8 mouse cellular contexts compared by ENCODE assay signal in the genomic region with DNA sequence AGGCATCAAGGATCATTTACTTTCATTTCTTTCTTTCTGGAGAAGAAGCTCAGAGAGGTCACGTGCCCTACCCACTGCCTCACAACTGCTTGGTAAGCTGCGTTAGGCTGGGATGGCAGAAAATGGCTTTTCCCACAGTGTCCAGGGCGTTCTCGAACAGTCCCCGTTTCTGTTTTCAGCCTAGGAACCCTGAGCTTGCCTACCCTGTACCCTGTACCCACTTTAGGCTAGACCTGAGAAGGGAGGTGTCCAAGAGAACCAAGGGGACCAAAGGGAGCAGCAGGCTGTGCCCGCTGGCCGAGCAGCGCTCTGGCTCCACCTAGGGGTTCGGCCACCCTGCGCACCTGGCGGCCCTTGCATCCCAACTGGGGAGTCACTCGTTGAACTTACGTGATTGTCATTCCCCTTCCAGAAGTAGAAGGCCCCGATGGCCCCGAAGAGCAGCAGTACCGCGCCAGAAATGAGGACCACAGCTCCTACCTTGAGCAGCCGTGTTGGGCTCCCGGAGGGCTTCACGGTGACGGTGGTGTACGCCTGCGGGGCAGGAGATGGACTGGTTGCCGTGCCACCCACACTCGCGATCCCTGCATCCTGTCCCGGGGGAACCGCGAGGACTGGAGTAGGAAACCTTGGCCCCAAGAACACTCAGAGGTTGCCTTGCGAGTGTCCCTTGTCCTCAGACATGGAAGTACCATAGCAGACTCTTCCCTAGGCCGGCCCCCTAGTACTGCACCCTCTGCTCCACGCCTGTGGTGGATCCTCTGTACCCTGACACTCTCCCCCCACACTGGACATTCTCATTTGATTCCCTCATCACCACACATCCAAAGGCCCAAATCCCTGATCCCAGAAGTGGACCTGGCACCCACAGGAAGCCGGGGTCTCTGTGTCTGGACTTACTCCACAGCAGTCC. TPM values are rescaled to one million over a fixed set of nuclear protein-coding genes. Genes with fewer than 3 reads are reported as not detected.
DNase-seq lines count a peak whose midpoint lies in the region; ATAC-seq lines count a peak whose summit lies in the region.

No protein-coding gene starts in this region.

- peak overlapping the region; percentile 74 for H3K27ac ChIP-seq in embryonic facial prominence, embryonic 13.5 days
- no peak overlapping the region for H3K27ac ChIP-seq in heart, embryonic 10.5 days
- H3K27ac ChIP-seq in neural tube, embryonic 12.5 days = no peak overlapping the region

- H3K4me1 ChIP-seq in embryonic facial prominence, embryonic 13.5 days = peaks cover 14% of the 10 kb centered on the region
- peaks cover 9% of the 10 kb centered on the region; the same call in 1 of the 2 replicates for H3K4me1 ChIP-seq in heart, embryonic 10.5 days
- H3K4me1 ChIP-seq in neural tube, embryonic 12.5 days = peaks cover 26% of the 10 kb centered on the region

- H3K4me2 ChIP-seq in embryonic facial prominence, embryonic 13.5 days = peak overlapping the region; percentile 61
- peak overlapping the region; percentile 55 for H3K4me2 ChIP-seq in neural tube, embryonic 12.5 days (replicated peaks)

- peak; percentile 80 to 87 for DNase-seq in adrenal gland, postnatal 36 days
- DNase-seq in heart, embryonic 10.5 days (ENCODE audit: low spot score) = peak; percentile 78
- DNase-seq in kidney, adult 9 months = peak; percentile 71
- DNase-seq in lung, adult 18-20 months = peak; percentile 72 to 73
- DNase-seq in testis, postnatal 14 days (ENCODE audit: low spot score) = peak; percentile 50

- H3K27me3 ChIP-seq in embryonic facial prominence, embryonic 13.5 days = peaks cover 10% of the 10 kb centered on the region
- H3K27me3 ChIP-seq in heart, embryonic 10.5 days (ENCODE audit: insufficient read depth, poor library complexity, severe bottlenecking) = peaks cover 16% of the 10 kb centered on the region
- peaks cover 4% of the 10 kb centered on the region; the same call in 1 of the 2 replicates for H3K27me3 ChIP-seq in neural tube, embryonic 12.5 days (replicated peaks)

- H3K36me3 ChIP-seq in embryonic facial prominence, embryonic 13.5 days = no peaks in the 10 kb centered on the region
- no peaks in the 10 kb centered on the region for H3K36me3 ChIP-seq in heart, embryonic 10.5 days
- H3K36me3 ChIP-seq in neural tube, embryonic 12.5 days = no peaks in the 10 kb centered on the region

- WGBS in embryonic facial prominence, embryonic 13.5 days = 16% methylated on average over 33 of the region's 33 CpGs
- WGBS in heart, embryonic 10.5 days = 17% methylated on average over 33 of the region's 33 CpGs
- WGBS in neural tube, embryonic 12.5 days = 18% methylated on average over 33 of the region's 33 CpGs

- peak overlapping the region; percentile 62 for H3K9ac ChIP-seq in embryonic facial prominence, embryonic 13.5 days
- no peak overlapping the region for H3K9ac ChIP-seq in neural tube, embryonic 12.5 days

- ATAC-seq in CD4-positive, CD25-positive, alpha-beta regulatory T cell, adult 4 months = peak; percentile 87
- ATAC-seq in embryonic facial prominence, embryonic 13.5 days (ENCODE audit: insufficient number of reproducible peaks, insufficient read depth, low FRiP score, low TSS enrichment, low read depth) = 0 out of 2 replicates have a peak, but pooled peaks have one; percentile 60
- ATAC-seq in neural tube, embryonic 12.5 days (ENCODE audit: low FRiP score, low read depth) = peak; percentile 69

- H3K9me3 ChIP-seq in embryonic facial prominence, embryonic 13.5 days = no peaks in the 10 kb centered on the region
- no peaks in the 10 kb centered on the region for H3K9me3 ChIP-seq in heart, embryonic 10.5 days
- no peaks in the 10 kb centered on the region for H3K9me3 ChIP-seq in neural tube, embryonic 12.5 days

- peak overlapping the region; percentile 36 for H3K4me3 ChIP-seq in embryonic facial prominence, embryonic 13.5 days
- peak overlapping the region; percentile 48 for H3K4me3 ChIP-seq in heart, embryonic 10.5 days
- H3K4me3 ChIP-seq in neural tube, embryonic 12.5 days = peak overlapping the region; percentile 20

RNA-seq across cellular contexts. Expression of gene Cnmd, which starts 0.7 kb away (rescaled TPM):
- polyA plus RNA-seq in CD4-positive, CD25-positive, alpha-beta regulatory T cell, adult 4 months (2017; shearing (Covaris generic)) = not detected
- under 1 TPM; 0.60 to 0.92 TPM for total RNA-seq in adrenal gland, postnatal 36 days (2021)
- 124 and 179 TPM in 2 replicates for polyA plus RNA-seq in embryonic facial prominence, embryonic 13.5 days (2015; fragmentation: Nextera tagmentation; extraction: Ambion mirVana)
- polyA plus RNA-seq in heart, embryonic 10.5 days (2016; fragmentation: Nextera tagmentation; extraction: Ambion mirVana) = 1.7 and 2.9 TPM in 2 replicates
- polyA plus RNA-seq in neural tube, embryonic 12.5 days (2016; fragmentation: Nextera tagmentation; extraction: Ambion mirVana) = 11.3 and 15.2 TPM in 2 replicates
